Mouse (Mus musculus) brain, embryonic 14.5 days (tissue): ENCODE results near the gene Celf2.

Experiments
- CTCF ChIP-seq: fragments of 200-500 bp; IDR thresholded peaks from 2 replicates; pipeline ENCODE4 v1.5.1; 2012; ENCODE audit warnings: inconsistent platforms, mild to moderate bottlenecking, moderate library complexity, borderline replicate concordance; ENCODE audit not compliant: insufficient read depth, insufficient read length; ENCODE audit errors: extremely low read depth
- POLR2A ChIP-seq: fragments of 200-500 bp; IDR thresholded peaks from 2 replicates; pipeline ENCODE4 v1.6.1; 2012; ENCODE audit warnings: mild to moderate bottlenecking, inconsistent platforms, borderline replicate concordance; ENCODE audit not compliant: poor library complexity, insufficient read depth, insufficient read length, severe bottlenecking; ENCODE audit errors: extremely low read depth

GRCm38 (mm10) chr2:6586122-6586681, 923.2 kb downstream of the Celf2 start:
- TF ChIP-seq CTCF (no peak), POLR2A (no peak)
